Mouse (Mus musculus) bone marrow macrophage, adult 2 months (primary cell): Measurements from ENCODE around the gene Fkbp15.

Experiments used
- CTCF ChIP-seq: IDR thresholded peaks from 2 replicates; pipeline ENCODE4 v1.5.1; 2012; ENCODE audit warnings: low read depth, mild to moderate bottlenecking, low read length, moderate library complexity
- POLR2A ChIP-seq: IDR thresholded peaks from 2 replicates; pipeline ENCODE4 v1.6.1; 2012; ENCODE audit warnings: mild to moderate bottlenecking, low read depth, low read length, borderline replicate concordance

DNA sequence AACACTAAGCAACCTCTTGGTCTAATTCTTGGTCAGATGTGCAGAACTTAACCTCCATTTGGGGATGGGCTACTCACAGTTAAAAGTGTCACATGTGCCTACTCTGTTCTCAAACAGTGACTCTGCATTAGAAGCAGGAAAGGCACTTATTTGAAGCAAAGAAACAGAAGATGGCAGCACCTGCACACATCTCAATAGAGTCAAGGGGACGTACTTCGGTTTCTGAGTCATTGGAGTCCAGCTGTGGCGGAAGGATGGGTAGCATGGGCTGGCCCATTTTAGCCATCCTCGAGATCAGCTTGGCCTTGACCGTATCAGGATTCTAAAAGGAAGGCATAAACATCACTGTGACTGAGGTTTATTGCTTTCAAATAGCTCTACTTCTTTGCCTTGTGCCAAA is 28.4 kb downstream of the Fkbp15 start:
- no peak for TF ChIP-seq CTCF
- TF ChIP-seq POLR2A = no peak
